Comparison of ENCODE assay signal across 22 mouse cellular contexts in the genomic region with DNA sequence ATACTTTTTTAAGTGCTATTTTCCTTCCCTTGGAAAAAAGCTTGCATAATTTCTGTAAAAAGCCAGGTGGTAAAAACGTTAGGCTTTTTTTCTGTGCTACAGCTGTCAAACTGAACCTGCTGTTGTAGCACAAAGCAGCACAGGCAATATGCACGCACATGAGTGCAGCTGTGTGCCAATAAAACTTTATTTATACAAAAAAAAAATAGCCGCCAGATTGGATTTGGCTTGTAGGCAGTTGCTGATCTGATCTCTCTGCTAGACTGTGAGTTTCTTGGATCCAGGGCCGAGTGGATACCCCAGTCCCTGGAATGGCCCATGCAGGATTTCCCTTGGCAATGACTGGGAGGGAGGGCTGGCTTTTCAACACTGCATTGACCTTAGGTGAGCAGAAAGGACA. TPM values are rescaled to one million over a fixed set of nuclear protein-coding genes. Genes with fewer than 3 reads are reported as not detected.
A peak's percentile ranks its signal among the peaks of the same experiment; 100 is the strongest.
DNase-seq lines count a peak whose midpoint lies in the region; ATAC-seq and TF ChIP-seq lines count a peak whose summit lies in the region.
"Had no signal": no experiment of that assay in that cellular context is flagged by ENCODE, and none has a peak within 500 bp of the region (broad histone marks: within the 10 kb centered on the region; RNA-seq: fewer than 3 reads in every experiment).

No protein-coding gene starts in this region.

- H3K4me1 ChIP-seq in hindbrain, embryonic 10.5 days (replicated peaks): peaks cover 40% of the 10 kb centered on the region
- H3K4me1 ChIP-seq in hindbrain, embryonic 11.5 days (replicated peaks; ENCODE audit: control insufficient read depth, insufficient read depth, low read length): peaks cover 13% of the 10 kb centered on the region
- H3K4me1 ChIP-seq in CH12.LX (ENCODE audit: control insufficient read depth in 1 of 2, insufficient read depth in 2 of 2): peaks cover 3 to 8% of the 10 kb centered on the region in 2 experiments
- H3K4me1 ChIP-seq in MEL (ENCODE audit: control insufficient read depth in 1 of 2, insufficient read depth in 2 of 2, low read length in 2 of 2): no peaks in the 10 kb centered on the region

- dilution Hi-C loops in CH12.LX (cut with MboI; ENCODE audit: extremely low pct_ligation_motif_present, extremely low pct_unique_long_range_greater_than_20kb, low sequenced_read_pairs): no loop called here

- ATAC-seq in hindbrain, embryonic 11.5 days (ENCODE audit: low FRiP score): no peak
- ATAC-seq: CD4-positive, CD25-positive, alpha-beta regulatory T cell, adult 4 months; forebrain, embryonic 13.5 days; forebrain, embryonic 15.5 days; forebrain, postnatal 0 days had no signal

- TF ChIP-seq CTCF in CH12.LX (conservative IDR thresholded peaks at IDR 0.05 in 1 of 2, IDR thresholded peaks at IDR 0.05 in 1 of 2; ENCODE audit: low read depth in 2 of 2, low read length in 2 of 2) (no peak), MEL (IDR thresholded peaks at IDR 0.05 in 2 of 3, conservative IDR thresholded peaks at IDR 0.05 in 1 of 3; ENCODE audit: control insufficient read depth in 1 of 3, insufficient read depth in 1 of 3, low read depth in 2 of 3, low read length in 3 of 3, poor library complexity in 1 of 3, severe bottlenecking in 1 of 3) (no peak)

- H3K27me3 ChIP-seq in hindbrain, embryonic 10.5 days (ENCODE audit: insufficient read depth, poor library complexity, severe bottlenecking): 0 out of 2 replicates have a peak, but pooled peaks cover 4% of the 10 kb centered on the region
- no peaks in the 10 kb centered on the region for H3K27me3 ChIP-seq in hindbrain, embryonic 11.5 days (ENCODE audit: control insufficient read depth, insufficient read depth, low read length)
- H3K27me3 ChIP-seq in CH12.LX (replicated peaks): peaks cover 23% of the 10 kb centered on the region
- peaks cover 2 to 10% of the 10 kb centered on the region in 2 experiments for H3K27me3 ChIP-seq in MEL (ENCODE audit: control insufficient read depth in 1 of 2, insufficient read depth in 2 of 2, low read length in 2 of 2)
- H3K27me3 ChIP-seq: embryonic facial prominence, embryonic 12.5 days; forebrain, embryonic 13.5 days; forebrain, embryonic 15.5 days had no signal

- in situ Hi-C loops in CH12.LX (cut with MboI; ENCODE audit: low pct_ligation_motif_present, low pct_unique_long_range_greater_than_20kb, low sequenced_read_pairs): loop anchor here (10.0 kb wide), 1 partner anchor 567 kb away; no protein-coding TSS in a partner anchor

- peaks cover 21% of the 10 kb centered on the region for H3K9me3 ChIP-seq in hindbrain, embryonic 10.5 days
- H3K9me3 ChIP-seq in hindbrain, embryonic 11.5 days (ENCODE audit: control insufficient read depth, low read length): no peaks in the 10 kb centered on the region
- H3K9me3 ChIP-seq in CH12.LX (replicated peaks; ENCODE audit: low read length) (peaks cover 23% of the 10 kb centered on the region), MEL (replicated peaks; ENCODE audit: insufficient read depth, low read length) (no peaks in the 10 kb centered on the region)
- H3K9me3 ChIP-seq: forebrain, embryonic 15.5 days had no signal

- TF ChIP-seq POLR2A in CH12.LX (IDR thresholded peaks at IDR 0.05; ENCODE audit: low read depth, low read length) (no peak), MEL (IDR thresholded peaks at IDR 0.05; ENCODE audit: control insufficient read depth in 1 of 2, insufficient read depth in 1 of 2, low read depth in 1 of 2, low read length in 2 of 2, poor library complexity in 1 of 2) (no peak)

- TF ChIP-seq RAD21 in CH12.LX (IDR thresholded peaks at IDR 0.05; ENCODE audit: low read depth, low read length) (no peak), MEL (IDR thresholded peaks at IDR 0.05; ENCODE audit: low read depth, low read length) (no peak)

- no peak for TF ChIP-seq EP300 in CH12.LX (IDR thresholded peaks at IDR 0.05; ENCODE audit: low read length)
- TF ChIP-seq EP300 in MEL (IDR thresholded peaks at IDR 0.05; ENCODE audit: low read depth in 1 of 2, low read length in 2 of 2): no peak

- no peak for DNase-seq in hindbrain, embryonic 10.5 days (ENCODE audit: low spot score)
- no peak for DNase-seq in hindbrain, embryonic 11.5 days (ENCODE audit: low spot score)
- DNase-seq in CH12.LX (ENCODE audit: extremely low read depth) (no peak), MEL (ENCODE audit: low read depth, low spot score) (no peak)
- no peak for DNase-seq in adrenal gland, postnatal 14 days
- DNase-seq: adrenal gland, adult 2 months; adrenal gland, postnatal 10 days; adrenal gland, postnatal 36 days; cerebellum, adult 11-12 months; cerebellum, adult 2 months; cerebellum, adult 9-10 months; cerebellum, postnatal 10 days; cerebellum, postnatal 25 days; forebrain, postnatal 0 days had no signal

- H3K27ac ChIP-seq in hindbrain, embryonic 10.5 days: peak overlapping the region; percentile 4; the same call in 1 of the 2 replicates
- no peak overlapping the region for H3K27ac ChIP-seq in hindbrain, embryonic 11.5 days (ENCODE audit: low read depth, low read length)
- H3K27ac ChIP-seq in CH12.LX (ENCODE audit: insufficient read depth, low read depth): no peak overlapping the region
- H3K27ac ChIP-seq in MEL (ENCODE audit: control insufficient read depth, low read depth, low read length): no peak overlapping the region
- H3K27ac ChIP-seq: embryonic facial prominence, embryonic 10.5 days; embryonic facial prominence, embryonic 12.5 days; forebrain, embryonic 13.5 days; forebrain, embryonic 15.5 days had no signal

- H3K79me2 ChIP-seq in CH12.LX (replicated peaks; ENCODE audit: control insufficient read depth, extremely low read depth, insufficient read depth, poor library complexity, severe bottlenecking) (no peaks in the 10 kb centered on the region), MEL (ENCODE audit: control insufficient read depth, insufficient read depth, low read length, poor library complexity) (no peaks in the 10 kb centered on the region)

- no peak overlapping the region for H3K9ac ChIP-seq in hindbrain, embryonic 11.5 days (ENCODE audit: low read depth, low read length)
- H3K9ac ChIP-seq in CH12.LX (ENCODE audit: insufficient read depth, low read depth): no peak overlapping the region
- no peak overlapping the region for H3K9ac ChIP-seq in MEL (ENCODE audit: control insufficient read depth, low read depth, low read length, poor library complexity, severe bottlenecking)
- H3K9ac ChIP-seq: embryonic facial prominence, embryonic 12.5 days; forebrain, embryonic 13.5 days; forebrain, embryonic 15.5 days; forebrain, postnatal 0 days had no signal

- H3K4me3 ChIP-seq in hindbrain, embryonic 10.5 days: no peak overlapping the region
- no peak overlapping the region for H3K4me3 ChIP-seq in hindbrain, embryonic 11.5 days (ENCODE audit: low read depth, low read length)
- no peak overlapping the region for H3K4me3 ChIP-seq in CH12.LX (replicated peaks in 1 of 3; ENCODE audit: low read depth in 2 of 3, low read length in 2 of 3, poor library complexity in 1 of 3)
- H3K4me3 ChIP-seq in MEL (ENCODE audit: control insufficient read depth in 1 of 2, insufficient read depth in 1 of 2, low read depth in 2 of 2, low read length in 2 of 2): no peak overlapping the region
- H3K4me3 ChIP-seq: embryonic facial prominence, embryonic 10.5 days; embryonic facial prominence, embryonic 12.5 days; forebrain, embryonic 13.5 days; forebrain, embryonic 15.5 days had no signal

- peaks cover 26% of the 10 kb centered on the region for H3K36me3 ChIP-seq in hindbrain, embryonic 10.5 days
- peaks cover 3% of the 10 kb centered on the region for H3K36me3 ChIP-seq in hindbrain, embryonic 11.5 days (ENCODE audit: control insufficient read depth, insufficient read depth, low read length)
- no peaks in the 10 kb centered on the region for H3K36me3 ChIP-seq in CH12.LX (replicated peaks in 1 of 2; ENCODE audit: control insufficient read depth in 1 of 2, insufficient read depth in 1 of 2, low read length in 1 of 2)
- no peaks in the 10 kb centered on the region for H3K36me3 ChIP-seq in MEL (ENCODE audit: control insufficient read depth in 1 of 2, insufficient read depth in 2 of 2, low read length in 2 of 2)
- H3K36me3 ChIP-seq: embryonic facial prominence, embryonic 12.5 days; forebrain, embryonic 15.5 days; G1E had no signal

- no peak overlapping the region for H3K4me2 ChIP-seq in hindbrain, embryonic 11.5 days (replicated peaks; ENCODE audit: low read depth, low read length)
- H3K4me2 ChIP-seq in CH12.LX (ENCODE audit: insufficient read depth, low read depth, poor library complexity, severe bottlenecking): no peak overlapping the region
- H3K4me2 ChIP-seq: embryonic facial prominence, embryonic 12.5 days; forebrain, embryonic 13.5 days; forebrain, embryonic 15.5 days had no signal

- 89% methylated on average over 4 of the region's 4 CpGs for WGBS in hindbrain, embryonic 10.5 days
- WGBS in hindbrain, embryonic 11.5 days: 81% methylated on average over 4 of the region's 4 CpGs

TF ChIP-seq in CH12.LX, 34 proteins besides CTCF, POLR2A, EP300 and RAD21:
- TF ChIP-seq HCFC1 (IDR thresholded peaks at IDR 0.05; ENCODE audit: low read depth, low read length) (no peak), ZNF384 (IDR thresholded peaks at IDR 0.05; ENCODE audit: low read depth, low read length) (peak; percentile 39; the same call in 1 of the 2 replicates)

TF ChIP-seq in MEL, 35 proteins besides CTCF, POLR2A, EP300 and RAD21:
- no peak for TF ChIP-seq SMC3 (IDR thresholded peaks at IDR 0.05; ENCODE audit: low read depth, low read length)
- peak; percentile 71 for TF ChIP-seq ZNF384 (IDR thresholded peaks at IDR 0.05; ENCODE audit: low read depth, low read length)
TF ChIP-seq in MEL: peak in this region for 1.

RNA-seq across cellular contexts. Expression of gene Ccdc182, which starts 36.2 kb away (rescaled TPM):
- polyA plus RNA-seq in hindbrain, embryonic 10.5 days (2016; fragmentation: Nextera tagmentation; extraction: Ambion mirVana): 7.9 and 11.8 TPM in 2 replicates
- 9.8 and 10.0 TPM in 2 replicates for polyA plus RNA-seq in hindbrain, embryonic 11.5 days (2014; fragmentation: Nextera tagmentation; extraction: Ambion mirVana)
- total RNA-seq in CH12.LX (2012; rRNA removed) (not detected in 2 replicates), CH12.LX (2014; rRNA removed) (not detected in 2 replicates), MEL (2012; rRNA removed) (not detected in 2 replicates)
- polyA plus RNA-seq in CH12.LX (2012; ENCODE audit: insufficient read length, low read depth) (not detected in 2 replicates), MEL (2012; ENCODE audit: insufficient read depth in 1 of 2, insufficient read length in 2 of 2, low read depth in 1 of 2, low replicate concordance in 2 of 2, missing spikeins in 1 of 2) (not detected)
- not detected in 2 replicates for total RNA-seq in adrenal gland, postnatal 14 days (2021)
- total RNA-seq: adrenal gland, adult 2 months; adrenal gland, postnatal 10 days; adrenal gland, postnatal 36 days; forebrain, postnatal 0 days; G1E had no signal
- polyA plus RNA-seq: adrenal gland, adult 2 months; CD4-positive, CD25-positive, alpha-beta regulatory T cell, adult 4 months; cortical plate, adult 2 months; embryonic facial prominence, embryonic 14.5 days; forebrain, postnatal 0 days; G1E had no signal

RNA-seq across cellular contexts. Expression of gene Mrps23, which starts 53.5 kb away (rescaled TPM):
- 72.2 and 74.1 TPM in 2 replicates for polyA plus RNA-seq in hindbrain, embryonic 10.5 days (2016; fragmentation: Nextera tagmentation; extraction: Ambion mirVana)
- polyA plus RNA-seq in hindbrain, embryonic 11.5 days (2014; fragmentation: Nextera tagmentation; extraction: Ambion mirVana): 83.2 and 84.5 TPM in 2 replicates
- total RNA-seq in CH12.LX (2012; rRNA removed) (216 and 227 TPM in 2 replicates), CH12.LX (2014; rRNA removed) (185 and 213 TPM in 2 replicates), MEL (2012; rRNA removed) (362 and 381 TPM in 2 replicates)
- polyA plus RNA-seq in CH12.LX (2012; ENCODE audit: insufficient read length, low read depth) (233 and 262 TPM in 2 replicates), MEL (2012; ENCODE audit: insufficient read depth in 1 of 2, insufficient read length in 2 of 2, low read depth in 1 of 2, low replicate concordance in 2 of 2, missing spikeins in 1 of 2) (100 to 1,000 TPM in 1 of 2 experiments, not detected in 1; 190 TPM)
- total RNA-seq in adrenal gland, postnatal 14 days (2021): 173 and 176 TPM in 2 replicates
